Mouse (Mus musculus) layer of hippocampus, adult 2 months (tissue): ENCODE results near the gene Gm10972. TPM values are rescaled to one million over a fixed set of nuclear protein-coding genes. Genes with fewer than 3 reads are reported as not detected.
"Not testable (repeated sequence)": the region's sequence is repeated elsewhere in the genome, so short reads cannot be mapped to it uniquely, and the experiment has no call there.

ENCODE experiments used
- DNase-seq, 2 experiments: peaks; one replicate each; pipeline ENCODE4 v3.0.0; 2022; ENCODE audit warnings: low spot score in 2 of 2
- H3K27ac ChIP-seq: fragments of 200-600 bp; 2 replicates; pipeline ENCODE4 v1.8.1; 2022
- H3K4me3 ChIP-seq: fragments of 200-600 bp; 2 replicates; pipeline ENCODE4 v1.8.1; 2022; ENCODE audit warnings: mild to moderate bottlenecking
- CTCF ChIP-seq: fragments of 200-600 bp; conservative IDR thresholded peaks from 2 replicates; pipeline ENCODE4 v1.8.1; 2022; ENCODE audit warnings: antibody characterized with exemption, mild to moderate bottlenecking, moderate library complexity
- long read RNA-seq, 2 experiments: library from polyadenylated mRNA; stranded (forward); transcript quantifications; one replicate each; pipeline ENCODE4 v2.0.0; 2021; ENCODE audit warnings: borderline mapping rate in 2 of 2
- total RNA-seq, 2 experiments: library from RNA; stranded (reverse); gene quantifications; 2 replicates each; pipeline ENCODE4 v1.2.3; 2021

Gm10972 gene
- total RNA-seq: not detected
- long read RNA-seq, experiment 1: 0 reads
- long read RNA-seq, experiment 2: 0 reads

DNA sequence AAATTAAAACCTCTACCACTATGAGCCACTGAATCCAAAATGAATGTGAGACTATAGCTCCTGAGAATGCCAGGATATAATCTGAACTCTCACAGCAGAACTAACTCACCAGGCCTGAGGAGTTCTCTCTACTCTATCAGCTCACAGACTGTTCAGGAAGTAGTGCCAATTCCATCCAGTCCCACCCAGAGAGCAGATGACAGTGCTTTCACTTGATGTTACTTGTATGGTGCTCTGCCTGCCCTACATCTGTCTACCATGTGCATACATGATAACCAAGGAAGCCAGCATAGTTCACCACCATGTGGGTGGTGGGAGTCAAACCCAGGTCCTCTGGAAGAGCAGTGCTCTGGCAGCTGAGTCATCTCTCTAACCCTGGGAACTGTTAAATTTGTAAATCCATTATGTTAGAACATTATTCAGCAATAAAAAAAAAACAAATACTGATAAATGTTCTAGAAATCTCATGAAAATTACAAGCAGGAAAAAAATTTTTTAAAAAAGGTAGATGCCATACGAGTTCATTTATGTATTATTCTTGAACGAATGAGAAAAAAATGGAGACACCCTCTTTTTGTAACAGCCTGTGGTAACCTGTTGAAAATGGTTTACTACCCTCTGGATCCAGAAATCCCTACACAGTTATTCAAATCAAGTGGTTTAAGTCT is at the start of gene Gm10972:
Gene Gm10972 (plus strand): TSS at position 618 of the 668 bp plus-strand sequence.
- not testable (repeated sequence) for DNase-seq, H3K4me3 ChIP-seq, H3K27ac ChIP-seq

GRCm38 (mm10) chr3:94595871-94596287 is 47.0 kb upstream of the Gm10972 start:
- no peak for DNase-seq
- Histone ChIP-seq H3K27ac (no peak overlapping the region), H3K4me3 (no peak overlapping the region)
- TF ChIP-seq CTCF: no peak

DNA sequence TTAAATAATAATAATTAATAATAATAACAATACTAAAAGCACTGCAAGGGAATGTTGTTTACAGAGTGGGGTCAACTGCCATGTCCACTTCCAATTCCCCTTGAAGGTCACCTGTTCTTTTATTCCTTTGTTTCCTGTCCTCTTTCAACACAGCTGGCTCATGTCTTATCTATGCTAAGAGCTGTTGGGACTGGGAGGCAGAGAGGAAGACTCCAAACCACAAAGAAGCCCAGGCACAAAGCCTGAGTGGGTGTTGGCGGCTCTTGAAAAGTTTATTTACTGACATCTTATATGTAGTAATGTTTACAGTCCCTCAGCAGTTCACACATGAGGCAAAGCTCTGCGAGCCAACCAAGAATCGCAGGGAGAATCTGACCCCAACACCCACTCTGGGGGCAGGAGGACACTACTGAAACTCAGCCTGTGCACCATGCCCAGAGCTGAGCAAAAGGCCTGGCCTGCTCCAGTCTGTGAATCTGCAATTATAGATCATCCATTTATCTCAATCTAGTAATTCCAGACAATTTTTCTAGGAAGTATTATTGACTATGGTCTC is 45.6 kb upstream of the Gm10972 start:
- TF ChIP-seq CTCF: no peak
- Histone ChIP-seq H3K27ac (no peak overlapping the region), H3K4me3 (no peak overlapping the region)
- no peak for DNase-seq

GRCm38 (mm10) chr3:94601959-94602358 is 41.0 kb upstream of the Gm10972 start:
- Histone ChIP-seq H3K27ac (no peak overlapping the region), H3K4me3 (no peak overlapping the region)
- TF ChIP-seq CTCF: peak; percentile 84
- peak in 1 of 2 experiments; percentile 58 for DNase-seq

DNA sequence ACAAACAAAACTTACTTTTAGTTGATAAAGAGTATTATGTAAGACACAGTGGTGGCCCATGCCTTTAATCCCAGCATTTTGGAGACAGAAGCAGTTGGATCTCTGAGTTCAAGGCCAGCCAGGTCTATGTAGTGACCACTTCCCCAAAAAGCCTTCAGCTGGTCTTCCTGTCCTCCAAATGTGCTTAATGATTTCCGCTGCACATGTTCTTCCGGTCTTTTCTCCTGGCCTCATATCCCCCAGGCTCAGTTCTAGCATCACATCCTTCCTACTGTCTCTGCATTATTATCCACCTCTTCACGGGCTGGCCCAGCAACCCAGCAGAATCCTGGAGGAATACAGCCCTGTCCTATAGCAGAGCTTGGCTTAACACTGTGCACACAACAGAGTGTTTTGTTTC is 33.3 kb upstream of the Gm10972 start:
- H3K27ac ChIP-seq: no peak overlapping the region
- no peak overlapping the region for H3K4me3 ChIP-seq
- TF ChIP-seq CTCF: no peak
- DNase-seq: no peak

DNA sequence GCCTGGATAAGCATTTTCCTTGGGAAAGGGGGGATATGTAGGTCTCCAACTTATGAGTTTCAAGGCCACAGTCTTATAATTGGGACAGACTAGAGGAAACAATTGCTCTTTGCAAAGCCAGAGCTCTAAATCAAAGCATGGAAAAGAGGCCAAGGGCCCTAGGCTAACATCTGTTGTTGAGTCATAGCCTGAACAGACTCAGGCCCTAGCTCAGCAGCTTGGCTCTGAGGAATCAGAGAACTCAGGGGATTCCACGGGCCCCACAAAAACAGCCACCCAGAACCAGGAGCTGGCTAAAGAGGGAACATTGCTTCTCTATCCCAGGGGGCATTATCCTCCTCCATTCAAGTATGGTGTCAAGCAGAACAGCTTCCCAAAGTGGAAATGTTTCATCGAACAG is 32.3 kb upstream of the Gm10972 start:
- TF ChIP-seq CTCF: no peak
- Histone ChIP-seq H3K4me3 (no peak overlapping the region), H3K27ac (peak overlapping the region; percentile 60)
- DNase-seq: no peak

DNA sequence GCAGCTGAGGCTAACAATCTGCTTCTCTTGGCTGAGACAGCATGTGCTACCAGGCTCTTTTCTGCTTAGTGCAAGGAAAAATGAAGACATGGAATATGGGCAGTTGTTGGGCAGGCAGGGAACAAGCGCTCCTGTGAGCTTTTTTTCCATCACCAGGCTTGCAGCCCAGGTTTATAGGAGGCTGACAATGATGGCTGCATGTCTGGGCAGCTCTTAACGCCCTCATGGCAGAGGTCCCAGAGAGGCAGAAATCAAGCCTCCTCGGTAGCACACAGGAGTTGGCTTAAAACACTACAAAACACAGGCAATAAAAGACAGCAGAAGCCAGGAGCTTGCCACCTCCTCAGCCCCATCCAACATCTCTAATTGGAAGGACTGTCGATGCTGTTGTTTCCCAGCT is 31.6 kb upstream of the Gm10972 start:
- peak in 1 of 2 experiments; percentile 20 for DNase-seq
- no peak for TF ChIP-seq CTCF
- Histone ChIP-seq H3K27ac (peak overlapping the region; percentile 60), H3K4me3 (no peak overlapping the region)

DNA sequence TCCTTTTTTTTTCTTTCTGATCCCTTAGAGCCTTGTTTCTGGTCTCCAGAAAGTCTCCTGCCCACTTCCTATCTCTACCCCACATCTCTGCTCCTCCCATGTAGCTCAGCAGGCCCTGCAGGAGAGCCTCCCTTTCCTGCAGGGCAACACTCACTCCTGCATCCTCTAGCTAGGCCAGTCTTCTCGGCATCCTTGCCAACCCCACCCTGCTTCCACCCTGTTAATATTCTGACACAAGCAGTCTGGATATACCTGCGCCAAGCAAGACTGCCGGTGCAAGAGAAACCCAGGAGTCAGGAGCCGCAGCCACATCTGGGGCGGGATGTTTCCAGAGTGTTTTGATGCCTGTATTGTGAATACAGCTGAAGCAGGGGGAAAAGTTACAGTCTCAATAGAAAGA is 31.1 kb upstream of the Gm10972 start:
- no peak overlapping the region for H3K4me3 ChIP-seq
- no peak for TF ChIP-seq CTCF
- DNase-seq: no peak
- H3K27ac ChIP-seq: peak overlapping the region; percentile 60

DNA sequence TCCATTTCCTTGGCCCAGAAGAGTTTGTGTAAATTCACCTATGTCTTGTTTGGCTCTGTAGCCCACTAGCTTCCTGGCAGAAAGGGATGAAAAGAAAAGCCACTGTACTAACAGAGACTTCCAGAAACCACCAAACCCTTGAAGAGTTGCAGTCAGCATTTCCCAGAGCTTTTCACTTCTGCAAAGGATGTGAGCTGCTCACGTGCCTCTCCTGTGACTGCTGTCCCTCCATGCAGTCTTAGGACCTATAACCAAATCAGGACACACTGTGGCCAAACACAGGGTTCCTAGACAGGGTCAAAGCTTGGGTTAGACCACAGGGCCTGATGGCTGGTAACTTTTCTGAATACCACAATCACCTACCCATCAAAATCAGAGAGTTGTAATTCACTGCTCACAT is 30.6 kb upstream of the Gm10972 start:
- no peak overlapping the region for H3K4me3 ChIP-seq
- H3K27ac ChIP-seq: peak overlapping the region; percentile 60; the same call in 1 of the 2 replicates
- no peak for DNase-seq
- TF ChIP-seq CTCF: no peak

- DNase-seq: no peak
- no peak overlapping the region for H3K27ac ChIP-seq
- H3K4me3 ChIP-seq: no peak overlapping the region
- TF ChIP-seq CTCF: no peak
Observed at GRCm38 (mm10) chr3:94613258-94613878, 29.5 kb upstream of the Gm10972 start.

- TF ChIP-seq CTCF: peak; percentile 87
- peak; percentile 13 to 53 for DNase-seq
- Histone ChIP-seq H3K27ac (no peak overlapping the region), H3K4me3 (no peak overlapping the region)
Observed at GRCm38 (mm10) chr3:94616717-94617116, 26.2 kb upstream of the Gm10972 start.

DNA sequence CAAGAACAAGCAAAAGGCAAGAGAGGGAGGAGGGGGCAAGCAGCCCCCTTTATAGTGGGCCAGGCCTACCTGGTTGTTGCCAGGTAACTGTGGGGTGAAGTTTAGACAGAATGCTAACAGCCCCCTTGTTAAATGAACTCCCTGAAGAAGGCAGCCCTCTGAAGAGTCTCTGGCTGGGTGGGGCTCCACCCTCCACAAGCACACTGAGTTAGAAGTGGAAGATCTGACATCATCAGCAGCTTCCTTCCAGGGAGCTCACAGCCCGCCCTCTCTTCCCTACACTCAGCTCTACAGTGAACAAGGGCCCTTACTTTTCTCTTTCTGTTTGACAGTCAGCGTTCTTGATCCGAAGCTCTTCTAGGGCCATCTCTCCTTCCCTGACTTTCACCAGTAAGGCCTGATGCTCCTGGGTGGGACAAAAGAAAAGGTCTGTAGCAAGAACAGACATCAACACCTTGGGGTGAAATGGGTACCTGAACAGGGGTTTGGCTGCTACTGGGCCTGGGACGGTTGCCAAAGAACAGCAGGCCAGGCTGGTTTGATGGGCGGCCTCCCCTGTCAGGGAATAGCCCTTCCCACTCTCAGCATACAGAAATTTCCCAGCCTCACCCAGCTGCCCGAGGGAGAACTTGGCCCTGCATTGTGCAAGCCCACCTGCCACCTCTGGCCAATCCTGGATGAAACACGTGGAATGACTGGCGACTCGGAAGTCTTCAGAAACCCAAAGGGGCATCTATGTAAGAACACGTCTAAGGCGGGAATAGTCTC is 21.0 kb upstream of the Gm10972 start:
- H3K27ac ChIP-seq: no peak overlapping the region
- TF ChIP-seq CTCF: no peak
- no peak overlapping the region for H3K4me3 ChIP-seq
- no peak for DNase-seq

DNA sequence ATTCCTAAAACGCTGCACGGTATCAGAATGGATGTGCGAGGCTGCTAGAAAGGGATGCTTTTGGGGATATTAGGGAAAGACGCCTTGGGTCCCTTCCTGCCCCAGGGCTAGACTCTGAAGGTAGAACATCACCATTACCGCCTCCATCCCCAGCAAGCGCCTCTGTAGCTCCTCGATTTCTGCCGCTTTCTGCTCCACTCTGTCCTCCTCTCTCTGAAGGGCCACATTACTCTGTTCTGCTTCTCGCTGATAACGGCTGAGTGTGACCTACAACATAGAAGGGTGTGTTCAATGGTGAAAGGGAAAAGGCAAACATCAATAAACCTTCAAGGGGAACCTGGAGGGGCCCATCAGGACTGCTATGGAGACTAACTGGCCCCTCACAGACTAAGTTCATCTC is 20.4 kb upstream of the Gm10972 start:
- Histone ChIP-seq H3K4me3 (no peak overlapping the region), H3K27ac (no peak overlapping the region)
- no peak for DNase-seq
- no peak for TF ChIP-seq CTCF
